In the genomic region with DNA sequence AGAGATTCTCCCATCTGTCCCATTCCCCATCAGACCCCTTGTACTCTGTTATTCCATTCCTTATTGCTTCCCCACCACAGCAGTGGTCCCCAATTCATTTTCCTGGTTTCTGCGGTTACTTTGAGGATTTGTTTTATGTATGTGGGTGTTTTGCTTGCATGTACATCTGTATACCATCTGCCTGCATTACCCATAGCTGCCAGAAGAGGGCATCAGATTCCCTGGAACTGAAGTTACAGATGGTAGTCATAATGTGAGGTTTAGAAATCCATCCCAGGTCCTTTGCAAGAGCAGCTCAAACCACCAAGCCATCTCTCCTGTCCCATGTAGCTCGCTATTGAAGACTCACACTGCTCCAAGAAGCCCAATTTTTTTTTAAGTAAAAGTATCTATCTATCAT, we compare ENCODE assay signal across 14 mouse cellular contexts. TPM values are rescaled to one million over a fixed set of nuclear protein-coding genes. Genes with fewer than 3 reads are reported as not detected.
A peak's percentile ranks its signal among the peaks of the same experiment; 100 is the strongest.
DNase-seq lines count a peak whose midpoint lies in the region; ATAC-seq and TF ChIP-seq lines count a peak whose summit lies in the region.
"Had no signal": no experiment of that assay in that cellular context is flagged by ENCODE, and none has a peak within 500 bp of the region (broad histone marks: within the 10 kb centered on the region; RNA-seq: fewer than 3 reads in every experiment).

No protein-coding gene starts in this region.

- no peak overlapping the region for H3K4me3 ChIP-seq in liver, adult 2 months (ENCODE audit: insufficient read depth, low read depth, low read length)
- H3K4me3 ChIP-seq in liver, embryonic 11.5 days (ENCODE audit: low read depth, low read length), result no peak overlapping the region
- H3K4me3 ChIP-seq in MEL (ENCODE audit: control insufficient read depth in 1 of 2, insufficient read depth in 1 of 2, low read depth in 2 of 2, low read length in 2 of 2), result no peak overlapping the region
- no peak overlapping the region for H3K4me3 ChIP-seq in liver, postnatal 0 days (ENCODE audit: low read depth, low read length)
- H3K4me3 ChIP-seq in midbrain, embryonic 10.5 days, result no peak overlapping the region
- H3K4me3 ChIP-seq: embryonic facial prominence, embryonic 12.5 days; heart, embryonic 15.5 days; limb, embryonic 15.5 days; myocyte had no signal

- no peak overlapping the region for H3K4me2 ChIP-seq in liver, embryonic 11.5 days
- no peak overlapping the region for H3K4me2 ChIP-seq in liver, postnatal 0 days (ENCODE audit: low read depth, low read length)
- H3K4me2 ChIP-seq: embryonic facial prominence, embryonic 12.5 days; heart, embryonic 15.5 days; limb, embryonic 15.5 days had no signal

- peak; percentile 58 for DNase-seq in CD4-positive, CD25-positive, alpha-beta regulatory T cell, adult 2 months (ENCODE audit: low read depth, low spot score)
- DNase-seq in liver, adult 2 months (ENCODE audit: extremely low read depth, low read depth, low spot score), result peak; percentile 15
- DNase-seq in liver, embryonic 11.5 days (ENCODE audit: low spot score), result no peak
- peak; percentile 82 for DNase-seq in MEL (ENCODE audit: low read depth, low spot score)
- DNase-seq in liver, postnatal 0 days, result peak; percentile 44
- no peak for DNase-seq in adrenal gland, adult 8-10 months
- no peak for DNase-seq in midbrain, embryonic 10.5 days (ENCODE audit: low spot score)
- DNase-seq: right cerebral cortex, postnatal 4 days had no signal

- TF ChIP-seq POLR2A in liver, adult 2 months (IDR thresholded peaks at IDR 0.05; ENCODE audit: extremely low read depth, insufficient read depth, low read length), result no peak
- TF ChIP-seq POLR2A in MEL (IDR thresholded peaks at IDR 0.05; ENCODE audit: control insufficient read depth in 1 of 2, insufficient read depth in 1 of 2, low read depth in 1 of 2, low read length in 2 of 2, poor library complexity in 1 of 2), result no peak

- TF ChIP-seq CTCF in liver, adult 2 months (IDR thresholded peaks at IDR 0.05; ENCODE audit: low read depth, low read length), result peak; percentile 29; the same call in 1 of the 2 replicates
- peak; percentile 53 to 86 (median 77) for TF ChIP-seq CTCF in MEL (IDR thresholded peaks at IDR 0.05 in 2 of 3, conservative IDR thresholded peaks at IDR 0.05 in 1 of 3; ENCODE audit: control insufficient read depth in 1 of 3, insufficient read depth in 1 of 3, low read depth in 2 of 3, low read length in 3 of 3, poor library complexity in 1 of 3, severe bottlenecking in 1 of 3)
- TF ChIP-seq CTCF in liver, postnatal 0 days (IDR thresholded peaks at IDR 0.05; ENCODE audit: low read depth), result peak; percentile 70

- H3K9ac ChIP-seq in liver, adult 2 months (ENCODE audit: low read depth, low read length), result no peak overlapping the region
- no peak overlapping the region for H3K9ac ChIP-seq in liver, embryonic 11.5 days (ENCODE audit: low read depth, low read length)
- no peak overlapping the region for H3K9ac ChIP-seq in MEL (ENCODE audit: control insufficient read depth, low read depth, low read length, poor library complexity, severe bottlenecking)
- H3K9ac ChIP-seq in liver, postnatal 0 days (replicated peaks), result no peak overlapping the region
- H3K9ac ChIP-seq: embryonic facial prominence, embryonic 12.5 days; heart, embryonic 15.5 days; limb, embryonic 15.5 days had no signal

- H3K27me3 ChIP-seq in liver, adult 2 months (ENCODE audit: control insufficient read depth, insufficient read depth, low read length), result no peaks in the 10 kb centered on the region
- no peaks in the 10 kb centered on the region for H3K27me3 ChIP-seq in liver, embryonic 11.5 days (replicated peaks; ENCODE audit: control insufficient read depth, insufficient read depth, low read length)
- peaks cover 10 to 22% of the 10 kb centered on the region in 2 experiments for H3K27me3 ChIP-seq in MEL (ENCODE audit: control insufficient read depth in 1 of 2, insufficient read depth in 2 of 2, low read length in 2 of 2)
- H3K27me3 ChIP-seq in liver, postnatal 0 days (ENCODE audit: insufficient read depth, low read length), result no peaks in the 10 kb centered on the region
- no peaks in the 10 kb centered on the region for H3K27me3 ChIP-seq in midbrain, embryonic 10.5 days (ENCODE audit: low read depth, poor library complexity, severe bottlenecking)
- H3K27me3 ChIP-seq: embryonic facial prominence, embryonic 12.5 days; heart, embryonic 15.5 days; limb, embryonic 15.5 days had no signal

- H3K9me3 ChIP-seq in liver, embryonic 11.5 days (ENCODE audit: control insufficient read depth, low read length), result no peaks in the 10 kb centered on the region
- no peaks in the 10 kb centered on the region for H3K9me3 ChIP-seq in MEL (replicated peaks; ENCODE audit: insufficient read depth, low read length)
- no peaks in the 10 kb centered on the region for H3K9me3 ChIP-seq in liver, postnatal 0 days (ENCODE audit: low read length)
- H3K9me3 ChIP-seq in midbrain, embryonic 10.5 days (replicated peaks), result 0 out of 2 replicates have a peak, but pooled peaks cover 3% of the 10 kb centered on the region
- H3K9me3 ChIP-seq: embryonic facial prominence, embryonic 12.5 days; heart, embryonic 15.5 days; limb, embryonic 15.5 days had no signal

- TF ChIP-seq RAD21 in MEL (IDR thresholded peaks at IDR 0.05; ENCODE audit: low read depth, low read length), result peak; percentile 78

- no peak for TF ChIP-seq EP300 in MEL (IDR thresholded peaks at IDR 0.05; ENCODE audit: low read depth in 1 of 2, low read length in 2 of 2)
- no peak for TF ChIP-seq EP300 in liver, postnatal 0 days (IDR thresholded peaks at IDR 0.05; ENCODE audit: low read depth)

- no peaks in the 10 kb centered on the region for H3K79me2 ChIP-seq in liver, adult 2 months (ENCODE audit: control insufficient read depth, insufficient read depth, low read length)
- no peaks in the 10 kb centered on the region for H3K79me2 ChIP-seq in MEL (ENCODE audit: control insufficient read depth, insufficient read depth, low read length, poor library complexity)

- no peaks in the 10 kb centered on the region for H3K36me3 ChIP-seq in liver, adult 2 months (ENCODE audit: control insufficient read depth, insufficient read depth, low read length)
- H3K36me3 ChIP-seq in liver, embryonic 11.5 days (ENCODE audit: control insufficient read depth, insufficient read depth, low read length), result no peaks in the 10 kb centered on the region
- H3K36me3 ChIP-seq in MEL (ENCODE audit: control insufficient read depth in 1 of 2, insufficient read depth in 2 of 2, low read length in 2 of 2), result no peaks in the 10 kb centered on the region
- H3K36me3 ChIP-seq in liver, postnatal 0 days (replicated peaks; ENCODE audit: insufficient read depth, low read length), result no peaks in the 10 kb centered on the region
- no peaks in the 10 kb centered on the region for H3K36me3 ChIP-seq in midbrain, embryonic 10.5 days
- H3K36me3 ChIP-seq: embryonic facial prominence, embryonic 12.5 days; heart, embryonic 15.5 days; limb, embryonic 15.5 days had no signal

- ATAC-seq in CD4-positive, CD25-positive, alpha-beta regulatory T cell, adult 4 months, result no peak
- no peak for ATAC-seq in liver, embryonic 11.5 days (replicated peaks; ENCODE audit: low FRiP score)
- ATAC-seq in liver, postnatal 0 days, result no peak

- no peaks in the 10 kb centered on the region for H3K4me1 ChIP-seq in liver, adult 2 months (ENCODE audit: control insufficient read depth, insufficient read depth, low read length)
- H3K4me1 ChIP-seq in liver, embryonic 11.5 days (replicated peaks; ENCODE audit: control insufficient read depth, insufficient read depth, low read length), result no peaks in the 10 kb centered on the region
- H3K4me1 ChIP-seq in MEL (ENCODE audit: control insufficient read depth in 1 of 2, insufficient read depth in 2 of 2, low read length in 2 of 2), result peaks cover 0 to 3% of the 10 kb centered on the region in 2 experiments; a peak in 2 of 4 replicates
- H3K4me1 ChIP-seq in liver, postnatal 0 days (ENCODE audit: insufficient read depth), result no peaks in the 10 kb centered on the region
- no peaks in the 10 kb centered on the region for H3K4me1 ChIP-seq in midbrain, embryonic 10.5 days
- H3K4me1 ChIP-seq: embryonic facial prominence, embryonic 12.5 days; heart, embryonic 15.5 days; limb, embryonic 15.5 days had no signal

- no peak overlapping the region for H3K27ac ChIP-seq in liver, adult 2 months (replicated peaks; ENCODE audit: insufficient read depth, low read depth, low read length)
- H3K27ac ChIP-seq in liver, embryonic 11.5 days (ENCODE audit: low read depth, low read length), result no peak overlapping the region
- no peak overlapping the region for H3K27ac ChIP-seq in MEL (ENCODE audit: control insufficient read depth, low read depth, low read length)
- H3K27ac ChIP-seq in liver, postnatal 0 days (ENCODE audit: low read depth), result no peak overlapping the region
- no peak overlapping the region for H3K27ac ChIP-seq in midbrain, embryonic 10.5 days (replicated peaks)
- H3K27ac ChIP-seq: embryonic facial prominence, embryonic 12.5 days; heart, embryonic 15.5 days; limb, embryonic 15.5 days had no signal

- 100% methylated on average over 2 of the region's 2 CpGs for WGBS in liver, adult 2 months
- 79% methylated on average over 2 of the region's 2 CpGs for WGBS in liver, embryonic 11.5 days
- WGBS in liver, postnatal 0 days (ENCODE audit: insufficient replicate concordance), result 82% methylated on average over 2 of the region's 2 CpGs
- WGBS in midbrain, embryonic 10.5 days, result 82% methylated on average over 2 of the region's 2 CpGs

RNA-seq across cellular contexts. Expression of a gene that starts 16.5 kb away (rescaled TPM):
- polyA plus RNA-seq in CD4-positive, CD25-positive, alpha-beta regulatory T cell, adult 4 months (2017; shearing (Covaris generic)), result under 1 TPM; 0.39 to 0.85 TPM
- total RNA-seq in liver, adult 2 months (2014; rRNA removed), result 0.09 TPM in 1 of 2 replicates, not detected in the other
- polyA plus RNA-seq in liver, adult 2 months (2012; rRNA removed), result 0.02 TPM in 1 of 2 replicates, not detected in the other
- polyA plus RNA-seq in liver, embryonic 11.5 days (2014; fragmentation: Nextera tagmentation; extraction: Ambion mirVana), result 0.23 and 0.27 TPM in 2 replicates
- not detected in 2 replicates for total RNA-seq in MEL (2012; rRNA removed)
- under 1 TPM in 1 of 2 experiments, not detected in 1; 0.03 TPM for polyA plus RNA-seq in MEL (2012; ENCODE audit: insufficient read depth in 1 of 2, insufficient read length in 2 of 2, low read depth in 1 of 2, low replicate concordance in 2 of 2, missing spikeins in 1 of 2)
- 0.09 and 0.13 TPM in 2 replicates for polyA plus RNA-seq in liver, postnatal 0 days (2015; fragmentation: Nextera tagmentation; extraction: Ambion mirVana)
- 1 to 10 TPM; 2.3 to 4.9 (median 3.8) TPM for total RNA-seq in adrenal gland, adult 8-10 months (2022)
- 0.35 and 0.50 TPM in 2 replicates for polyA plus RNA-seq in midbrain, embryonic 10.5 days (2016; fragmentation: Nextera tagmentation; extraction: Ambion mirVana)

RNA-seq across cellular contexts. Expression of a gene that starts 40.5 kb away (rescaled TPM):
- 1 to 10 TPM in 1 of 2 experiments, under 1 TPM in 1; 0.38 to 1.2 TPM for polyA plus RNA-seq in CD4-positive, CD25-positive, alpha-beta regulatory T cell, adult 4 months (2017; shearing (Covaris generic))
- total RNA-seq in liver, adult 2 months (2014; rRNA removed), result not detected in 2 replicates
- polyA plus RNA-seq in liver, adult 2 months (2012; rRNA removed), result not detected in 2 replicates
- 1.0 and 1.1 TPM in 2 replicates for polyA plus RNA-seq in liver, embryonic 11.5 days (2014; fragmentation: Nextera tagmentation; extraction: Ambion mirVana)
- not detected in 2 replicates for total RNA-seq in MEL (2012; rRNA removed)
- polyA plus RNA-seq in MEL (2012; ENCODE audit: insufficient read depth in 1 of 2, insufficient read length in 2 of 2, low read depth in 1 of 2, low replicate concordance in 2 of 2, missing spikeins in 1 of 2), result not detected
- 1.4 and 1.9 TPM in 2 replicates for polyA plus RNA-seq in liver, postnatal 0 days (2015; fragmentation: Nextera tagmentation; extraction: Ambion mirVana)
- not detected for total RNA-seq in adrenal gland, adult 8-10 months (2022)
- polyA plus RNA-seq in midbrain, embryonic 10.5 days (2016; fragmentation: Nextera tagmentation; extraction: Ambion mirVana), result 0.16 and 0.20 TPM in 2 replicates
- polyA plus RNA-seq: heart, embryonic 15.5 days; limb, embryonic 15.5 days; myocyte; urinary bladder, adult 2 months had no signal

RNA-seq across cellular contexts. Expression of a gene that starts 56.3 kb away (rescaled TPM):
- 1 to 10 TPM in 1 of 2 experiments, under 1 TPM in 1; 0.86 to 1.5 TPM for polyA plus RNA-seq in CD4-positive, CD25-positive, alpha-beta regulatory T cell, adult 4 months (2017; shearing (Covaris generic))
- 1.8 and 2.3 TPM in 2 replicates for total RNA-seq in liver, adult 2 months (2014; rRNA removed)
- 2.0 and 2.2 TPM in 2 replicates for polyA plus RNA-seq in liver, adult 2 months (2012; rRNA removed)
- polyA plus RNA-seq in liver, embryonic 11.5 days (2014; fragmentation: Nextera tagmentation; extraction: Ambion mirVana), result 27.7 and 31.5 TPM in 2 replicates
- 10.7 and 11.1 TPM in 2 replicates for total RNA-seq in MEL (2012; rRNA removed)
- 10 to 100 TPM in 1 of 2 experiments, not detected in 1; 36.6 TPM for polyA plus RNA-seq in MEL (2012; ENCODE audit: insufficient read depth in 1 of 2, insufficient read length in 2 of 2, low read depth in 1 of 2, low replicate concordance in 2 of 2, missing spikeins in 1 of 2)
- 4.8 and 5.9 TPM in 2 replicates for polyA plus RNA-seq in liver, postnatal 0 days (2015; fragmentation: Nextera tagmentation; extraction: Ambion mirVana)
- 1 to 10 TPM; 2.5 to 2.7 (median 2.5) TPM for total RNA-seq in adrenal gland, adult 8-10 months (2022)
- polyA plus RNA-seq in midbrain, embryonic 10.5 days (2016; fragmentation: Nextera tagmentation; extraction: Ambion mirVana), result 2.0 and 2.3 TPM in 2 replicates

Comparison
In these comparisons a context has a peak if more than half of its experiments do, and no peak if none do; other contexts are left out.
1. DNase-seq: peak in CD4-positive, CD25-positive, alpha-beta regulatory T cell, adult 2 months (single experiment), liver, adult 2 months (single experiment), MEL (single experiment) and liver, postnatal 0 days (single experiment); none in liver, embryonic 11.5 days (single experiment), adrenal gland, adult 8-10 months (single experiment) and midbrain, embryonic 10.5 days (single experiment).
2. Peak in every context shown above with its lines, with median percentiles within 50 percentile points of each other: CTCF ChIP-seq.